Mouse (Mus musculus): ENCODE results near the gene Adgrb3. TPM values are rescaled to one million over a fixed set of nuclear protein-coding genes. Genes with fewer than 3 reads are reported as not detected.
A peak's percentile ranks its signal among the peaks of the same experiment; 100 is the strongest.
"Not testable (repeated sequence)": the region's sequence is repeated elsewhere in the genome, so short reads cannot be mapped to it uniquely, and the experiment has no call there.

Adgrb3 gene
- polyA plus RNA-seq, 1 experiment from 2014 or later: 14.8 TPM

GRCm38 (mm10) chr1:25697179-25697578 lies 132.3 kb downstream of the Adgrb3 start:
- no peak for DNase-seq (ENCODE audit: low spot score)
- H3K4me2 ChIP-seq (replicated peaks; ENCODE audit: low read depth, low read length): no peak overlapping the region
- no peaks in the 10 kb centered on the region for H3K9me3 ChIP-seq (ENCODE audit: control insufficient read depth, low read length)
- WGBS: 92% methylated on average over 4 of the region's 4 CpGs
- no peak overlapping the region for H3K27ac ChIP-seq (ENCODE audit: low read depth, low read length)
- no peak overlapping the region for H3K4me3 ChIP-seq (ENCODE audit: low read depth, low read length)
- H3K9ac ChIP-seq (ENCODE audit: low read depth, low read length): no peak overlapping the region
- no peaks in the 10 kb centered on the region for H3K36me3 ChIP-seq (ENCODE audit: control insufficient read depth, insufficient read depth, low read length)
- H3K4me1 ChIP-seq (replicated peaks; ENCODE audit: control insufficient read depth, insufficient read depth, low read length): no peaks in the 10 kb centered on the region
- no peak for ATAC-seq (ENCODE audit: low FRiP score)
- H3K27me3 ChIP-seq (ENCODE audit: control insufficient read depth, insufficient read depth, low read length): no peaks in the 10 kb centered on the region

GRCm38 (mm10) chr1:25696771-25697170 lies 132.7 kb downstream of the Adgrb3 start:
- Histone ChIP-seq H3K4me1 (replicated peaks; ENCODE audit: control insufficient read depth, insufficient read depth, low read length) (no peaks in the 10 kb centered on the region), H3K4me3 (ENCODE audit: low read depth, low read length) (no peak overlapping the region), H3K9ac (ENCODE audit: low read depth, low read length) (no peak overlapping the region), H3K27ac (ENCODE audit: low read depth, low read length) (no peak overlapping the region), H3K36me3 (ENCODE audit: control insufficient read depth, insufficient read depth, low read length) (no peaks in the 10 kb centered on the region), H3K9me3 (ENCODE audit: control insufficient read depth, low read length) (no peaks in the 10 kb centered on the region), H3K27me3 (ENCODE audit: control insufficient read depth, insufficient read depth, low read length) (no peaks in the 10 kb centered on the region), H3K4me2 (replicated peaks; ENCODE audit: low read depth, low read length) (no peak overlapping the region)
- 68% methylated on average over 3 of the region's 3 CpGs for WGBS
- peak; percentile 8 for DNase-seq (ENCODE audit: low spot score)
- ATAC-seq (ENCODE audit: low FRiP score): no peak

GRCm38 (mm10) chr1:25682118-25682517 lies 147.4 kb downstream of the Adgrb3 start:
- Histone ChIP-seq H3K4me3 (ENCODE audit: low read depth, low read length) (no peak overlapping the region), H3K9ac (ENCODE audit: low read depth, low read length) (no peak overlapping the region), H3K27me3 (ENCODE audit: control insufficient read depth, insufficient read depth, low read length) (no peaks in the 10 kb centered on the region), H3K9me3 (ENCODE audit: control insufficient read depth, low read length) (no peaks in the 10 kb centered on the region), H3K27ac (ENCODE audit: low read depth, low read length) (no peak overlapping the region), H3K4me1 (replicated peaks; ENCODE audit: control insufficient read depth, insufficient read depth, low read length) (no peaks in the 10 kb centered on the region), H3K36me3 (ENCODE audit: control insufficient read depth, insufficient read depth, low read length) (no peaks in the 10 kb centered on the region), H3K4me2 (replicated peaks; ENCODE audit: low read depth, low read length) (no peak overlapping the region)
- DNase-seq (ENCODE audit: low spot score): no peak
- WGBS: 94% methylated on average over 3 of the region's 3 CpGs
- no peak for ATAC-seq (ENCODE audit: low FRiP score)

- Histone ChIP-seq H3K27me3 (ENCODE audit: control insufficient read depth, insufficient read depth, low read length) (no peaks in the 10 kb centered on the region), H3K4me2 (replicated peaks; ENCODE audit: low read depth, low read length) (no peak overlapping the region), H3K9ac (ENCODE audit: low read depth, low read length) (no peak overlapping the region), H3K27ac (ENCODE audit: low read depth, low read length) (no peak overlapping the region), H3K4me3 (ENCODE audit: low read depth, low read length) (no peak overlapping the region), H3K9me3 (ENCODE audit: control insufficient read depth, low read length) (no peaks in the 10 kb centered on the region), H3K36me3 (ENCODE audit: control insufficient read depth, insufficient read depth, low read length) (no peaks in the 10 kb centered on the region), H3K4me1 (replicated peaks; ENCODE audit: control insufficient read depth, insufficient read depth, low read length) (no peaks in the 10 kb centered on the region)
- WGBS: 73% methylated on average over 2 of the region's 2 CpGs
- DNase-seq (ENCODE audit: low spot score) (no peak), ATAC-seq (ENCODE audit: low FRiP score) (no peak)
Observed at GRCm38 (mm10) chr1:25679656-25680055, 149.9 kb downstream of the Adgrb3 start.

GRCm38 (mm10) chr1:25652717-25653116 lies 176.8 kb downstream of the Adgrb3 start:
- WGBS: 100% methylated on average over 1 of the region's 1 CpGs
- no peaks in the 10 kb centered on the region for H3K36me3 ChIP-seq (ENCODE audit: control insufficient read depth, insufficient read depth, low read length)
- H3K4me3 ChIP-seq (ENCODE audit: low read depth, low read length): no peak overlapping the region
- ATAC-seq (ENCODE audit: low FRiP score) (no peak), DNase-seq (ENCODE audit: low spot score) (no peak)
- no peak overlapping the region for H3K27ac ChIP-seq (ENCODE audit: low read depth, low read length)
- no peak overlapping the region for H3K9ac ChIP-seq (ENCODE audit: low read depth, low read length)
- no peaks in the 10 kb centered on the region for H3K27me3 ChIP-seq (ENCODE audit: control insufficient read depth, insufficient read depth, low read length)
- no peak overlapping the region for H3K4me2 ChIP-seq (replicated peaks; ENCODE audit: low read depth, low read length)
- no peaks in the 10 kb centered on the region for H3K9me3 ChIP-seq (ENCODE audit: control insufficient read depth, low read length)
- no peaks in the 10 kb centered on the region for H3K4me1 ChIP-seq (replicated peaks; ENCODE audit: control insufficient read depth, insufficient read depth, low read length)

- Histone ChIP-seq H3K36me3 (ENCODE audit: control insufficient read depth, insufficient read depth, low read length) (no peaks in the 10 kb centered on the region), H3K9me3 (ENCODE audit: control insufficient read depth, low read length) (no peaks in the 10 kb centered on the region), H3K9ac (ENCODE audit: low read depth, low read length) (no peak overlapping the region), H3K27me3 (ENCODE audit: control insufficient read depth, insufficient read depth, low read length) (no peaks in the 10 kb centered on the region), H3K4me3 (ENCODE audit: low read depth, low read length) (no peak overlapping the region), H3K27ac (ENCODE audit: low read depth, low read length) (no peak overlapping the region), H3K4me1 (replicated peaks; ENCODE audit: control insufficient read depth, insufficient read depth, low read length) (no peaks in the 10 kb centered on the region), H3K4me2 (replicated peaks; ENCODE audit: low read depth, low read length) (no peak overlapping the region)
- DNase-seq (ENCODE audit: low spot score) (no peak), ATAC-seq (ENCODE audit: low FRiP score) (no peak)
- 86% methylated on average over 5 of the region's 5 CpGs for WGBS
Observed at GRCm38 (mm10) chr1:25644256-25644655, 185.3 kb downstream of the Adgrb3 start.

GRCm38 (mm10) chr1:25621458-25621857 lies 208.0 kb downstream of the Adgrb3 start:
- no peak for ATAC-seq (ENCODE audit: low FRiP score)
- no peak for DNase-seq (ENCODE audit: low spot score)
- Histone ChIP-seq H3K4me1 (replicated peaks; ENCODE audit: control insufficient read depth, insufficient read depth, low read length) (no peaks in the 10 kb centered on the region), H3K27me3 (ENCODE audit: control insufficient read depth, insufficient read depth, low read length) (no peaks in the 10 kb centered on the region), H3K9ac (ENCODE audit: low read depth, low read length) (no peak overlapping the region), H3K4me3 (ENCODE audit: low read depth, low read length) (no peak overlapping the region), H3K36me3 (ENCODE audit: control insufficient read depth, insufficient read depth, low read length) (no peaks in the 10 kb centered on the region), H3K27ac (ENCODE audit: low read depth, low read length) (no peak overlapping the region), H3K4me2 (replicated peaks; ENCODE audit: low read depth, low read length) (no peak overlapping the region), H3K9me3 (ENCODE audit: control insufficient read depth, low read length) (no peaks in the 10 kb centered on the region)
- 75% methylated on average over 4 of the region's 4 CpGs for WGBS

- H3K4me2 ChIP-seq (replicated peaks; ENCODE audit: low read depth, low read length): no peak overlapping the region
- H3K9ac ChIP-seq (ENCODE audit: low read depth, low read length): no peak overlapping the region
- H3K27me3 ChIP-seq (ENCODE audit: control insufficient read depth, insufficient read depth, low read length): no peaks in the 10 kb centered on the region
- H3K27ac ChIP-seq (ENCODE audit: low read depth, low read length): no peak overlapping the region
- H3K4me3 ChIP-seq (ENCODE audit: low read depth, low read length): no peak overlapping the region
- no peaks in the 10 kb centered on the region for H3K9me3 ChIP-seq (ENCODE audit: control insufficient read depth, low read length)
- H3K36me3 ChIP-seq (ENCODE audit: control insufficient read depth, insufficient read depth, low read length): no peaks in the 10 kb centered on the region
- no peaks in the 10 kb centered on the region for H3K4me1 ChIP-seq (replicated peaks; ENCODE audit: control insufficient read depth, insufficient read depth, low read length)
- DNase-seq (ENCODE audit: low spot score) (peak; percentile 45), ATAC-seq (ENCODE audit: low FRiP score) (no peak)
Observed at GRCm38 (mm10) chr1:25616954-25617353, 212.6 kb downstream of the Adgrb3 start.

- H3K9me3 ChIP-seq (ENCODE audit: control insufficient read depth, low read length); H3K27ac ChIP-seq (ENCODE audit: low read depth, low read length); ATAC-seq (ENCODE audit: low FRiP score); H3K27me3 ChIP-seq (ENCODE audit: control insufficient read depth, insufficient read depth, low read length); H3K4me2 ChIP-seq (replicated peaks; ENCODE audit: low read depth, low read length); DNase-seq (ENCODE audit: low spot score); H3K36me3 ChIP-seq (ENCODE audit: control insufficient read depth, insufficient read depth, low read length); H3K4me3 ChIP-seq (ENCODE audit: low read depth, low read length); H3K9ac ChIP-seq (ENCODE audit: low read depth, low read length); H3K4me1 ChIP-seq (replicated peaks; ENCODE audit: control insufficient read depth, insufficient read depth, low read length): not testable (repeated sequence)
Observed at GRCm38 (mm10) chr1:25610776-25611175, 218.7 kb downstream of the Adgrb3 start.

Data from hindbrain, embryonic 11.5 days (tissue).